Mouse (Mus musculus) right cerebral cortex, postnatal 25 days (tissue): ENCODE measurements around the gene Plekhg3.
A peak's percentile ranks its signal among the peaks of the same experiment; 100 is the strongest.

Experiments used
- DNase-seq: peaks from one replicate; pipeline ENCODE4 v3.0.0; 2022

Gene Plekhg3

GRCm38 (mm10) chr12:76528766-76529165 lies 1.9 kb upstream of the Plekhg3 start:
- DNase-seq: no peak

- no peak for DNase-seq
These were observed 1.6 kb downstream of the Plekhg3 start for GRCm38 (mm10) chr12:76531986-76532925.

GRCm38 (mm10) chr12:76532926-76533376 lies 2.3 kb downstream of the Plekhg3 start:
- peak; percentile 11 for DNase-seq

GRCm38 (mm10) chr12:76533377-76534222 lies 2.9 kb downstream of the Plekhg3 start:
- DNase-seq: peak; percentile 36

GRCm38 (mm10) chr12:76534233-76534632 lies 3.5 kb downstream of the Plekhg3 start:
- no peak for DNase-seq

- DNase-seq: no peak
These were observed 4.1 kb downstream of the Plekhg3 start for GRCm38 (mm10) chr12:76534641-76535283.

GRCm38 (mm10) chr12:76535471-76535900 lies 4.8 kb downstream of the Plekhg3 start:
- DNase-seq: no peak

- no peak for DNase-seq
These were observed 6.0 kb downstream of the Plekhg3 start for GRCm38 (mm10) chr12:76536591-76537153.

- no peak for DNase-seq
These were observed 6.7 kb downstream of the Plekhg3 start for GRCm38 (mm10) chr12:76537434-76537833.

- DNase-seq: no peak
These were observed 9.5 kb downstream of the Plekhg3 start for GRCm38 (mm10) chr12:76540169-76540568.

GRCm38 (mm10) chr12:76540701-76541221 lies 10.1 kb downstream of the Plekhg3 start:
- no peak for DNase-seq

GRCm38 (mm10) chr12:76541475-76541874 lies 10.8 kb downstream of the Plekhg3 start:
- DNase-seq: no peak

- no peak for DNase-seq
These were observed 11.2 kb downstream of the Plekhg3 start for GRCm38 (mm10) chr12:76541879-76542278.

- DNase-seq: peak; percentile 51
These were observed 15.2 kb downstream of the Plekhg3 start for GRCm38 (mm10) chr12:76545786-76546370.

GRCm38 (mm10) chr12:76546383-76547276 lies 15.9 kb downstream of the Plekhg3 start:
- DNase-seq: peak; percentile 24

GRCm38 (mm10) chr12:76547409-76548081 lies 16.9 kb downstream of the Plekhg3 start:
- no peak for DNase-seq

GRCm38 (mm10) chr12:76548082-76548423 lies 17.4 kb downstream of the Plekhg3 start:
- no peak for DNase-seq

GRCm38 (mm10) chr12:76549203-76549602 lies 18.5 kb downstream of the Plekhg3 start:
- DNase-seq: no peak

GRCm38 (mm10) chr12:76552321-76552720 lies 21.6 kb downstream of the Plekhg3 start:
- no peak for DNase-seq

GRCm38 (mm10) chr12:76552958-76553357 lies 22.3 kb downstream of the Plekhg3 start:
- no peak for DNase-seq
